Mouse (Mus musculus) ovary, postnatal 10 days (tissue): ENCODE results near the gene Babam2.

Experiments used
- DNase-seq: peaks from one replicate; pipeline ENCODE4 v3.0.0; 2022; ENCODE audit warnings: low spot score

Gene Babam2

GRCm38 (mm10) chr5:31697644-31698296, at the start of gene Babam2:
Babam2 (plus strand) TSS chr5:31697684.
- peak; percentile 85 for DNase-seq

DNA sequence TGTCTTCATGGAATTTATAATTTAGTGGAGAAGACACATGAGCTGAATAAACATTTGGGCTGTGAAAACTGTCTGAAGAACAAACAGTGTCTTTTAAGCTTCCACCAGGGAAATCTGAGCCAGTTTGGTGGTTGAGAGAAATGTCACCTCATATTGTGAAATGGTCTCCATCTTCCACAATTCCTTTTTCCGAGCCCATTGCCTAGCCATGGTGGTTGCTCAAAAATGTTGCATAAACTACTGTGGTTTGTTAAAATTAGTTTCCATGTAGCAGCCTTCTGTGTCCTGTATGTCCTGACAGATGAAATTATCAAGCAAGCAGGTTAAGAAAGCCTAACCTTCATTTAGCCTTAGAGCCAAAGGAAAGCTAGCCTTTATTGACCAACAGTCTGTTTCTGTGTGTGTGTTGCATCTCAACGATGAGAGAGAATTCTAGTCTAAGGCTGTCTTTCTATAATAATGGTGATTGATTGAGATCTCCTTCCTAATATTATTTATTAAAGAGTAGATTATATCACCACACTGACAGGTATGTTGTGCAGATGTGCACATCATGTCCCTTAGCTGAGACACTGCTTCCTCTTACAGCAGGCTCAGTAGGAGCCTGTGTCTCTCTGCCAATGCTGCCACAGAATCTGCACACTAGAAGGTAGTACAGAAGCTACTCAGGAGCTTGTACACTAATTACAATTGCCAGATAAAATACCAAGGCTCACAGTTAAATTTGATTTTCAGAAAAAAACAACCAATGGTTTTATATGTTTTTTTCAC, 46.8 kb upstream of the Babam2 start:
- DNase-seq: no peak

DNA sequence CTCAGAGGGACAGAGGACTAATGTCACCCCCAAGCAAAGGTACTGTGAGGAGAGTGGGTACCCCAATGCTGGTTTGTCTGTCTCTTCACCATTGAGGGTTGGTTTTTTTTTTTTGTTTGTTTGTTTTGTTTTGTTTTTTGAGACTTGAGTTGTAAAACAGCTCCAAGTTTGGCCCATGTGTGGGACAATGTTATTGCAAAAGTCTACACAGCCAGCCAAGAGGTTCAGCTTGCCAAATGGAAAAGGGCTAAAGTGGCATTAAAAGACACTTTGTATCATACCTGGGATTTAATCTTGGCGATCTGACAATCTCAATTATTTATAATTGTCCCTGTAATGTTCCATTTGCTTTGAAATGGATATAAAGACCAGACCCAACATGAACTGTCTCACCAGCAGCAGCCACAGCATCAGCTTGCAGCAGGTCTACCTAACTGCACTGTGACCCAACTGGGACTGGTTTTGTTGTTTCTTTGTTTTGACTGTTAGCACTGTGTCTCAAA, 41.7 kb upstream of the Babam2 start:
- no peak for DNase-seq

DNA sequence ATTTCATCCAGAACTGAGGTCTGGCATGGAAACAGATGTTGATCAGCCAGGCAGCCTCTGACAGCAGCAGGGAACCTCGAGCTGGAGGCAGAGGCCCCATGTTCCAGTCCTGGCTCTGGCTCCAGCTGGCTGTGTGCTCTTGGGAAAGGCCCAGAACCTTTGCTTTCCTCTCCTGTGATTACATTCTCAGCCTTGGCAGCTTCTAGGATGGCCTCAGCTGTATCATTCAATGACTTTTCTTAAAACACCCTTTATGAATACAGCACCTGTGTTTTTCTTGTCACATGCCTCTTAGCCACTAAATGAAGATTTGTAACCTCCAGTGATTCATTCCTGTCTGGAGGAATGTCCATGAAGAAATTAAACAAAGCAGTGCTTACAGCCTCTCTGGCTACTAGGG, 31.3 kb upstream of the Babam2 start:
- no peak for DNase-seq

- DNase-seq: no peak
Measured at GRCm38 (mm10) chr5:31668325-31668968, 29.0 kb upstream of the Babam2 start.

DNA sequence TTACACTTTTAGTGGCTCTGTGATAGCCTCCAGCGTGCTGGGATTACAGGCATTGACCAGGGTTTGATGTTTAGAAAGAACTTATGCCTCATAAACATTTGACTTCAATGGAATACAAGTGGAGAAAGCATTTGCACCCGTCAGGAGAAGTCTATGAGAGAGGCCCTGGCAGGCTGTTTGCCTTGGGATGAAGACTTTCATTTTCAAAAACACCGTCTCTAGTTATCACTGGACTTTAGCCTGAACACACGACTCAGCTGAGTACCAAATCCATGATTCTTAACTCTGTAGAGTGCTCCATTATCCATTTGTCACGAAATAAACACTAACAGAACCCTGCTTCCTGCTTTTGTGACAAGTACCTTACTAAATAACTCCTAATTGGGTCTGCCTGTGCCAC, 27.5 kb upstream of the Babam2 start:
- DNase-seq: no peak

- no peak for DNase-seq
Measured at GRCm38 (mm10) chr5:31671137-31671536, 26.3 kb upstream of the Babam2 start.

GRCm38 (mm10) chr5:31673431-31673830, 24.1 kb upstream of the Babam2 start:
- DNase-seq: no peak

DNA sequence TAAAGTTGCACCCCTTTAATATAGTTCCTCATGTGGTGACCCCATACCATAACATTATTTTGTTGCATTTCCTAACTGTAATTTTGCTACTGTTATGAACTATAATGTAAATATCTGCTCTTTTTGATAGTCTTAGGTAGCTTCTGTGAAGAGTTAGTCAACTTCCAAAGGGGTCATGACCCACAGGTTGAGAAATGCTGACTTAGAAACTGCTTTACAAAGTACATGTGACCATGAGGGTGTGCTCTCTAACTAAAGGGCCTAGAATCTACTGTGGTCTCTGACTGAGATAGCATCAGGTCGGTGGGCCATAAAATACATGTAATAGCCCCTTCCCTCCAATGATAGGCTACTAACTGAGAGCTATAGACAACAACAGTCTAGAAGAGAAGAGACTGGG, 19.5 kb upstream of the Babam2 start:
- no peak for DNase-seq

GRCm38 (mm10) chr5:31680183-31680582, 17.3 kb upstream of the Babam2 start:
- no peak for DNase-seq

DNA sequence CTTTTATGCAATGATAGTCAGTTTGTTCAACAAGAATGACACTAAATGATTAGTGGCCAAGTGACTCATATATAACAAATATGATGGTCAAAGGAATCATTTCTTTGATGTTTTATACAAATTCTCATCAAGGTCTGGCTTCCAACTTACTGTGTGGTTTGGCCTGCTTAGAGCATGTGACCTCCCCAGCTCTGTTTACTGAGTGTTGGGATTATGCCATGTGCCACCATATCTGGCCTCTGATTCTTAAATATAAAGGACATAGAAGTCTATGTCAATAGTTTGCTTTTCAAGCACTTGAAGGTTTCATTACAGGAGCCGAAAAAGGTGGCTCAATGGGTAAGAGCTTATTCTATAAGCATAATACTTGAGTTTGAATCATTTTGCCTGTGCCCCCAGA, 15.2 kb upstream of the Babam2 start:
- no peak for DNase-seq

- no peak for DNase-seq
Measured at GRCm38 (mm10) chr5:31686040-31686439, 11.4 kb upstream of the Babam2 start.

- DNase-seq: no peak
Measured at GRCm38 (mm10) chr5:31687972-31688371, 9.5 kb upstream of the Babam2 start.

DNA sequence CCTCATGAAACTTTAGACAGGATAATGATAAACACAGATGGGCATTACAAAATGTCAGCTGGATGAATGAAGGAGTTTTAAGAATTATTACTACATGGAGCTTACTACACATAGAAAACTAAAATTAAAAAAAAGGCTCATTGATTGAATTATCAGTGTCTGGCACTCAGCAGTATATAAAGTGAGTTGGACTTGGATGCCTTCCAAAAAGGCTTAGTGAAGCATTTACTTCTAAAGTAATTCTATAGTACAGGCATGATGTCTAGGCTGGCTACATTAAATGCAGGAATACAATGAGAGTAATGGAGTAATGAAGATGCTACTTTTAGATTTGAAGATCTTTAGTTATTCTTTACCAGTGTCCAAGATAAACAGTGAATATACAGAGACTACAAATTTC, 4.3 kb upstream of the Babam2 start:
- no peak for DNase-seq

GRCm38 (mm10) chr5:31696971-31697643, 377 bp upstream of the Babam2 start, which contains the start of gene Rbks:
Rbks (minus strand) TSS chr5:31697627.
- no peak for DNase-seq

GRCm38 (mm10) chr5:31698297-31698726, 828 bp downstream of the Babam2 start:
- peak; percentile 41 for DNase-seq

- no peak for DNase-seq
Measured at GRCm38 (mm10) chr5:31698931-31699330, 1.4 kb downstream of the Babam2 start.

- no peak for DNase-seq
Measured at GRCm38 (mm10) chr5:31699397-31699796, 1.9 kb downstream of the Babam2 start.

GRCm38 (mm10) chr5:31704971-31705370, 7.5 kb downstream of the Babam2 start:
- no peak for DNase-seq

DNA sequence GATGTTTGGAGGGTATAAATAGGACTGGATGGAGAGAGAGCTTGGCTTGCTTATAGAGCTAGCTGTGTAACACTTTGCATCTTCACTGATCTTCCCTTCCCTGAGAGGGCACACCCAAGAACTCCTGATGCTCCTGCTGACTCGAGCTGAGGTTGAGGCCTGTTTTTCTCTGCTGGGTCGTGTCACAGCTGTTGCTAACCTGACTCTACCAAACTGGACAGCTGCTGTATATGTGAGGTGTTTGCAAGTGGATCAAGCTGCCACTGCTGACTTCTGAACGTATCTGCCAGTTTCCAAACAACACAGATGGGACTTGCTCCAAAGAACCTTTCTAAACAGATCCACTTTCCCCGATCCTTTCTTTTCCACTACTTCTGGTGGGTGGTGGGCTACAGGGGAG, 9.3 kb downstream of the Babam2 start:
- DNase-seq: no peak

- DNase-seq: no peak
Measured at GRCm38 (mm10) chr5:31709389-31709788, 11.9 kb downstream of the Babam2 start.

DNA sequence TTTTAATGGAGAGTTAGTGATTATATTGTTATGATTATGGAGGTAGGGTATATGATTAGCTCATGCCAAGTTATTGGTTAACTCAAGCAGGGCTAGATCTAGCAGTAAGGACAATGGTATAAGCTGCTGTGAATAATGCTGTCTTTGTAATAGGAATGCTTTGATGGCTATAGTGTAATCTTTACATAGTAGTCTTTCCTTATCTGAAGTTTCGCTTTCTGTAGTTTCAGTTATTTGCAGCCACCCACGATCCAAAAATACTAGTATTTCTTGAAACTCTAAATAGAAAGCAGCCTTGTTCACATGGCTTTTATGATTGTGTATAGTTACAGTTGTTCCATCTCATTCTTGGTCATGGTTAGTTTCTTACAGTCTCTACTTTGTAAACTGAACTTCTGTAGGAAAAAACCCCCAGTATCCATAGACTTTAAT, 15.8 kb downstream of the Babam2 start:
- DNase-seq: no peak
